Mouse (Mus musculus) small intestine, adult 2 months (tissue): ENCODE results near the gene Capn9. TPM values are rescaled to one million over a fixed set of nuclear protein-coding genes. Genes with fewer than 3 reads are reported as not detected.

Experiments
- H3K27ac ChIP-seq: fragments of 200-500 bp; 2 replicates; pipeline ENCODE4 v1.5.1; 2012; ENCODE audit warnings: low read depth, low read length, control low read depth, inconsistent platforms; ENCODE audit not compliant: insufficient read depth
- H3K27me3 ChIP-seq: fragments of 200-500 bp; 2 replicates; pipeline ENCODE4 v1.6.1; 2012; ENCODE audit warnings: mild to moderate bottlenecking, moderate library complexity, low read length, inconsistent platforms; ENCODE audit not compliant: control insufficient read depth, insufficient read depth
- H3K36me3 ChIP-seq: fragments of 200-500 bp; 2 replicates; pipeline ENCODE4 v1.6.1; 2012; ENCODE audit warnings: mild to moderate bottlenecking, low read length, control low read depth, inconsistent platforms; ENCODE audit not compliant: control insufficient read depth, insufficient read depth
- H3K4me1 ChIP-seq: fragments of 200-500 bp; 2 replicates; pipeline ENCODE4 v1.6.1; 2012; ENCODE audit warnings: low read length, inconsistent platforms, mixed read lengths; ENCODE audit not compliant: control insufficient read depth, insufficient read depth, insufficient read length
- H3K4me3 ChIP-seq: fragments of 200-500 bp; 2 replicates; pipeline ENCODE4 v1.5.1; 2012; ENCODE audit warnings: low read depth, mild to moderate bottlenecking, control low read depth, inconsistent platforms, low read length, moderate library complexity
- CTCF ChIP-seq: fragments of 200-500 bp; IDR thresholded peaks from 2 replicates; pipeline ENCODE4 v1.5.1; 2012; ENCODE audit warnings: low read depth, mild to moderate bottlenecking, control low read depth, inconsistent platforms, low read length, moderate library complexity, mixed read lengths; ENCODE audit not compliant: insufficient replicate concordance, insufficient read length; ENCODE audit errors: extremely low read depth
- POLR2A ChIP-seq: fragments of 200-500 bp; IDR thresholded peaks from 2 replicates; pipeline ENCODE4 v1.6.1; 2012; ENCODE audit warnings: low read depth, mild to moderate bottlenecking, control low read depth, inconsistent platforms, low read length, moderate library complexity
- WGBS: fragments of 180-500 bp; shearing (Covaris S2); methylation state at CpG from one replicate; pipeline ENCODE4 v1.1.7; 2018; 5-methylcytosine and 5-hydroxymethylcytosine counted together
- polyA plus RNA-seq: library from polyadenylated mRNA; depleted of rRNA; stranded (reverse); fragments of >200 nt; gene quantifications from 2 replicates; pipeline ENCODE4 v1.2.3, GENCODE M21; 2012; rRNA removed

Capn9 gene
- polyA plus RNA-seq, 1 experiment, result 11.4 TPM

GRCm38 (mm10) chr8:124658415-124658814, 82.5 kb downstream of the Capn9 start:
- no peaks in the 10 kb centered on the region for H3K36me3 ChIP-seq
- TF ChIP-seq POLR2A, result no peak
- no peak for TF ChIP-seq CTCF
- H3K4me1 ChIP-seq, result peaks cover 14% of the 10 kb centered on the region
- no peaks in the 10 kb centered on the region for H3K27me3 ChIP-seq
- H3K27ac ChIP-seq, result no peak overlapping the region
- no peak overlapping the region for H3K4me3 ChIP-seq
- 12% methylated on average over 2 of the region's 2 CpGs for WGBS

- Histone ChIP-seq H3K27ac (no peak overlapping the region), H3K36me3 (no peaks in the 10 kb centered on the region), H3K4me1 (peaks cover 18% of the 10 kb centered on the region), H3K27me3 (no peaks in the 10 kb centered on the region), H3K4me3 (peak overlapping the region; percentile 91; the same call in 1 of the 2 replicates)
- WGBS, result 61% methylated on average over 9 of the region's 9 CpGs
- TF ChIP-seq POLR2A (no peak), CTCF (no peak)
Observed at GRCm38 (mm10) chr8:124661781-124662180, 85.9 kb downstream of the Capn9 start.

GRCm38 (mm10) chr8:124662446-124663111, 86.7 kb downstream of the Capn9 start:
- 1% methylated on average over 49 of the region's 49 CpGs for WGBS
- TF ChIP-seq CTCF, result no peak
- no peak for TF ChIP-seq POLR2A
- H3K27ac ChIP-seq, result peak overlapping the region; percentile 27; the same call in 1 of the 2 replicates
- H3K4me1 ChIP-seq, result peaks cover 18% of the 10 kb centered on the region
- no peaks in the 10 kb centered on the region for H3K27me3 ChIP-seq
- no peaks in the 10 kb centered on the region for H3K36me3 ChIP-seq
- peak overlapping the region; percentile 91 for H3K4me3 ChIP-seq

- H3K4me1 ChIP-seq, result peaks cover 16% of the 10 kb centered on the region
- WGBS, result 2% methylated on average over 69 of the region's 69 CpGs
- H3K27me3 ChIP-seq, result no peaks in the 10 kb centered on the region
- no peaks in the 10 kb centered on the region for H3K36me3 ChIP-seq
- H3K4me3 ChIP-seq, result peak within 1 kb of the TSS; percentile 91
- peak within 1 kb of the TSS; percentile 57; the same call in 1 of the 2 replicates for H3K27ac ChIP-seq
- peak; percentile 27; the same call in 1 of the 2 replicates for TF ChIP-seq POLR2A
- TF ChIP-seq CTCF, result no peak
Observed at GRCm38 (mm10) chr8:124663112-124663873, 87.4 kb downstream of the Capn9 start, which contains the start of gene 2310022B05Rik. TSS of gene 2310022B05Rik (minus strand) at chr8:124663369.

GRCm38 (mm10) chr8:124663874-124664230, 87.9 kb downstream of the Capn9 start:
- H3K27ac ChIP-seq, result peak overlapping the region; percentile 57; the same call in 1 of the 2 replicates
- 65% methylated on average over 4 of the region's 4 CpGs for WGBS

GRCm38 (mm10) chr8:124664414-124664813, 88.5 kb downstream of the Capn9 start:
- Histone ChIP-seq H3K27me3 (no peaks in the 10 kb centered on the region), H3K4me1 (peaks cover 11% of the 10 kb centered on the region), H3K36me3 (no peaks in the 10 kb centered on the region), H3K27ac (no peak overlapping the region), H3K4me3 (no peak overlapping the region)
- WGBS, result 78% methylated on average over 3 of the region's 3 CpGs
- no peak for TF ChIP-seq CTCF
- TF ChIP-seq POLR2A, result no peak

More at GRCm38 (mm10) chr8:124663874-124664230, 87.9 kb downstream of the Capn9 start:
- Histone ChIP-seq H3K27me3 (no peaks in the 10 kb centered on the region), H3K36me3 (no peaks in the 10 kb centered on the region), H3K4me1 (peaks cover 12% of the 10 kb centered on the region), H3K4me3 (peak overlapping the region; percentile 91)
- TF ChIP-seq POLR2A, result no peak
- TF ChIP-seq CTCF, result no peak

Other genes starting within 250 kb of the Capn9 start
- gene Pgbd5, start 136.5 kb upstream of the Capn9 start, polyA plus RNA-seq, result 2.3 and 2.8 TPM in 2 replicates
- gene Cog2, start 55.3 kb upstream of the Capn9 start, polyA plus RNA-seq, result 8.3 and 14.7 TPM in 2 replicates
- 10.7 and 36.2 TPM in 2 replicates for gene Agt, start 6.4 kb upstream of the Capn9 start, polyA plus RNA-seq
- gene 2310022B05Rik, start 87.3 kb downstream of the Capn9 start, polyA plus RNA-seq, result 11.7 and 35.0 TPM in 2 replicates
- 8.1 and 11.4 TPM in 2 replicates for gene Ttc13, start 145.9 kb downstream of the Capn9 start, polyA plus RNA-seq
- gene Arv1, start 146.0 kb downstream of the Capn9 start, polyA plus RNA-seq, result 6.5 and 7.0 TPM in 2 replicates
- 1.4 and 1.7 TPM in 2 replicates for gene Fam89a, start 175.7 kb downstream of the Capn9 start, polyA plus RNA-seq
- gene Trim67, start 217.0 kb downstream of the Capn9 start, polyA plus RNA-seq, result 0.05 and 0.09 TPM in 2 replicates